Mouse (Mus musculus) MEL (cell line): ENCODE measurements around the gene Prrc2b.

Experiments
- CTCF ChIP-seq, 3 experiments: IDR thresholded peaks in 2 of 3; conservative IDR thresholded peaks in 1 of 3; 2 replicates each; pipeline ENCODE4 v1.5.1; 2011 to 2012; ENCODE audit warnings: low read length in 3 of 3, low read depth in 2 of 3, mild to moderate bottlenecking in 2 of 3, improper control_type of control experiment in 1 of 3, inconsistent platforms in 1 of 3, mixed read lengths in 1 of 3, moderate library complexity in 1 of 3; ENCODE audit not compliant: control insufficient read depth in 1 of 3, insufficient read depth in 1 of 3, poor library complexity in 1 of 3, severe bottlenecking in 1 of 3
- E2F4 ChIP-seq: IDR thresholded peaks from 2 replicates; pipeline ENCODE4 v1.6.1; 2011; ENCODE audit warnings: low read depth, low read length, improper control_type of control experiment, borderline replicate concordance
- NELFE ChIP-seq: IDR thresholded peaks from 2 replicates; pipeline ENCODE4 v1.6.1; 2011; ENCODE audit warnings: low read depth, low read length, improper control_type of control experiment
- POLR2A ChIP-seq, 2 experiments: IDR thresholded peaks; 2 replicates each; pipeline ENCODE4 v1.6.1; 2011 to 2012; ENCODE audit warnings: low read length in 2 of 2, mild to moderate bottlenecking in 2 of 2, control low read depth in 1 of 2, improper control_type of control experiment in 1 of 2, low read depth in 1 of 2, moderate library complexity in 1 of 2; ENCODE audit not compliant: control insufficient read depth in 1 of 2, insufficient read depth in 1 of 2, poor library complexity in 1 of 2
- RAD21 ChIP-seq: IDR thresholded peaks from 2 replicates; pipeline ENCODE4 v1.6.1; 2011; ENCODE audit warnings: mild to moderate bottlenecking, low read depth, low read length, improper control_type of control experiment
- TCF12 ChIP-seq: IDR thresholded peaks from 2 replicates; pipeline ENCODE4 v1.6.1; 2014; ENCODE audit warnings: low read depth, mild to moderate bottlenecking, inconsistent platforms, low read length, improper control_type of control experiment, moderate library complexity
- USF1 ChIP-seq: IDR thresholded peaks from 2 replicates; pipeline ENCODE4 v1.6.1; 2014; ENCODE audit warnings: low read depth, mild to moderate bottlenecking, inconsistent platforms, low read length, improper control_type of control experiment, moderate library complexity
- ZMIZ1 ChIP-seq: IDR thresholded peaks from 2 replicates; pipeline ENCODE4 v1.6.1; 2012; ENCODE audit warnings: low read depth, mild to moderate bottlenecking, inconsistent platforms, low read length, improper control_type of control experiment, moderate library complexity
- ZNF384 ChIP-seq: IDR thresholded peaks from 2 replicates; pipeline ENCODE4 v1.6.1; 2012; ENCODE audit warnings: low read depth, mild to moderate bottlenecking, inconsistent platforms, low read length, improper control_type of control experiment

DNA sequence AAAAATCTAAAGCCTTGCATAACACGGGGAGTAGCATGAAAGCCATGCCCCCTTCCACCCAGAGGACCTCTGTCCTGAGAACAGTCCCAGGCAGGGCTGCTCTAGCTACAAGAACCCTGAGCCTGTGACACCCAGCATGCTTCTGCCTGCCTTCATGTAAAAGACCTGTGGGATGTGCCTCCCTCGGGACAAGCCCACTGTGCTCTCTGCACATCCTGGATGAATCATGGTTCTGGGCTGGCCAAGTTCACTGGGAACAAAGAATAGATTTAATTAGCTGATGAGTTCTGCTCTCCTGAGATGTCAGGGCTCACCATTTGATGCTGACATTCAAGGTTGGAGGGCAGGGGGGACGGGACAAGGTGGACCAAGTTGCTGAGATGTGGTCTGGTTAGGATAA, 9.6 kb downstream of the Prrc2b start:
- TF ChIP-seq POLR2A (IDR thresholded peaks at IDR 0.05; ENCODE audit: control insufficient read depth in 1 of 2, insufficient read depth in 1 of 2, low read depth in 1 of 2, low read length in 2 of 2, poor library complexity in 1 of 2) (no peak), CTCF (IDR thresholded peaks at IDR 0.05 in 2 of 3, conservative IDR thresholded peaks at IDR 0.05 in 1 of 3; ENCODE audit: control insufficient read depth in 1 of 3, insufficient read depth in 1 of 3, low read depth in 2 of 3, low read length in 3 of 3, poor library complexity in 1 of 3, severe bottlenecking in 1 of 3) (no peak), E2F4 (no peak), ZNF384 (no peak), NELFE (no peak), ZMIZ1 (no peak), TCF12 (no peak), USF1 (no peak), RAD21 (no peak)
